Mouse (Mus musculus): ENCODE data around the gene Csrnp3.

DNA sequence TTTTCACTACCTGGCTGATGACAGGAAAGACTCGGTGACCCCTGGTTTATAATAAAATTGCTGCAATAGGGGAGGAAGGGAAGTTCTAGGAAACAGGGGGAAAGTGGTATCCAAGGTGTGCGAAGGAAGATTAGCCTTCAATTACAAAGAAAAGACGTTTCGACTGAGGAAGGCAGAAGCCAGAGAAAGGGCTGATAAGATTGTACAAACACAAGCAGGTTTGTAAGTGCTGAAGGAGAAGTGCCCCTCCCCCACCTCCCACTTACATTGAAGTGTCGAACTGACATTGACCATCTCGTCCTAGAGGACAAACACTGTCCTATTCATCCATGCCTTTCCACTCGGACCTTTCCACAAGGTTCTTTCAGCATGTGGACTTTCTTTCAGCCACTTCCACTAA is 70.4 kb downstream of the Csrnp3 start:
- TF ChIP-seq POLR2A (IDR thresholded peaks at IDR 0.05; ENCODE audit: insufficient read length, low read depth) (no peak), MAX (IDR thresholded peaks at IDR 0.05; ENCODE audit: low read depth) (no peak)

Data from myocyte (in vitro differentiated cells).